In the genomic region with DNA sequence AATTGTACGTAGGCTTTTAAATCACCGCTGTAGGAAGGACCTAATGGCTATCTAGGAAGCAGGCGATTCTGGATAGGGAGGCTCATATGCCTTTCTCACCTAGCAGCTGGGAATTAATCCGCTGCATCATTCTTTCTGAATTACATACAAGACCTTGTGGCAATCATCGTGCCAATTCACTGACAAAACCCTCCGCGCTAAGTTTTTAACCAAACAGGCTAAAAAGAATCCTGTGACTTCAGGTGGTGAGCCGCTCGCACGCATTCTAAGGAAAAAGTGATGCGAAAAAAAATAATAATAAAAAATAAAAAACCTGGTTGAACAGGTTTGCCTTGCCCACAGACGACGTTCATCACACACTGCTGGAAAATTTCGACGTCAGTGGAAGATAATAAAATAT, we compare ENCODE assay signal across 8 mouse cellular contexts. TPM values are rescaled to one million over a fixed set of nuclear protein-coding genes. Genes with fewer than 3 reads are reported as not detected.
DNase-seq lines count a peak whose midpoint lies in the region; ATAC-seq lines count a peak whose summit lies in the region.

No protein-coding gene starts in this region.

- H3K4me3 ChIP-seq in embryonic facial prominence, embryonic 11.5 days (ENCODE audit: low read depth, low read length) = peak overlapping the region; percentile 81
- peak overlapping the region; percentile 91 for H3K4me3 ChIP-seq in intestine, embryonic 15.5 days (replicated peaks)
- H3K4me3 ChIP-seq in midbrain, embryonic 10.5 days = peak overlapping the region; percentile 86

- no peaks in the 10 kb centered on the region for H3K36me3 ChIP-seq in embryonic facial prominence, embryonic 11.5 days (replicated peaks; ENCODE audit: control insufficient read depth, insufficient read depth, low read depth, low read length)
- no peaks in the 10 kb centered on the region for H3K36me3 ChIP-seq in intestine, embryonic 15.5 days
- peaks cover 6% of the 10 kb centered on the region; the same call in 1 of the 2 replicates for H3K36me3 ChIP-seq in midbrain, embryonic 10.5 days

- H3K4me1 ChIP-seq in embryonic facial prominence, embryonic 11.5 days (ENCODE audit: control insufficient read depth, insufficient read depth, low read length) = no peaks in the 10 kb centered on the region
- H3K4me1 ChIP-seq in intestine, embryonic 15.5 days (replicated peaks) = no peaks in the 10 kb centered on the region
- peaks cover 37% of the 10 kb centered on the region for H3K4me1 ChIP-seq in midbrain, embryonic 10.5 days

- no peak overlapping the region for H3K27ac ChIP-seq in embryonic facial prominence, embryonic 11.5 days (replicated peaks; ENCODE audit: low read depth, low read length)
- no peak overlapping the region for H3K27ac ChIP-seq in intestine, embryonic 15.5 days
- H3K27ac ChIP-seq in midbrain, embryonic 10.5 days (replicated peaks) = no peak overlapping the region

- WGBS in embryonic facial prominence, embryonic 11.5 days = 2% methylated on average over 15 of the region's 15 CpGs
- WGBS in intestine, embryonic 15.5 days = 3% methylated on average over 15 of the region's 15 CpGs
- 2% methylated on average over 15 of the region's 15 CpGs for WGBS in midbrain, embryonic 10.5 days

- no peaks in the 10 kb centered on the region for H3K27me3 ChIP-seq in embryonic facial prominence, embryonic 11.5 days (ENCODE audit: control insufficient read depth, insufficient read depth, low read length)
- no peaks in the 10 kb centered on the region for H3K27me3 ChIP-seq in intestine, embryonic 15.5 days (replicated peaks)
- no peaks in the 10 kb centered on the region for H3K27me3 ChIP-seq in midbrain, embryonic 10.5 days (ENCODE audit: low read depth, poor library complexity, severe bottlenecking)

- no peaks in the 10 kb centered on the region for H3K9me3 ChIP-seq in embryonic facial prominence, embryonic 11.5 days (replicated peaks; ENCODE audit: control insufficient read depth, low read length)
- no peaks in the 10 kb centered on the region for H3K9me3 ChIP-seq in intestine, embryonic 15.5 days
- H3K9me3 ChIP-seq in midbrain, embryonic 10.5 days (replicated peaks) = no peaks in the 10 kb centered on the region

- peak; percentile 23 for DNase-seq in left cerebral cortex, adult 11 months (ENCODE audit: low spot score)
- no peak for DNase-seq in left cerebral cortex, adult 18-20 months (ENCODE audit: low spot score in 2 of 2)
- peak; percentile 6 for DNase-seq in R1 (ENCODE audit: low read depth, low spot score)
- peak; percentile 58 for DNase-seq in embryonic facial prominence, embryonic 11.5 days (ENCODE audit: low spot score)
- DNase-seq in midbrain, embryonic 10.5 days (ENCODE audit: low spot score) = peak; percentile 21
- no peak for DNase-seq in frontal cortex, postnatal 10 days (ENCODE audit: low spot score in 2 of 2)
- DNase-seq in ovary, postnatal 10 days (ENCODE audit: low spot score) = no peak

- H3K4me2 ChIP-seq in embryonic facial prominence, embryonic 11.5 days (ENCODE audit: low read depth, low read length) = peak overlapping the region; percentile 83
- peak overlapping the region; percentile 92 for H3K4me2 ChIP-seq in intestine, embryonic 15.5 days (replicated peaks)

- no peak overlapping the region for H3K9ac ChIP-seq in embryonic facial prominence, embryonic 11.5 days (replicated peaks; ENCODE audit: low read length)
- 0 out of 2 replicates have a peak overlapping the region, but pooled peaks have one; percentile 95 for H3K9ac ChIP-seq in intestine, embryonic 15.5 days

- ATAC-seq in embryonic facial prominence, embryonic 11.5 days (replicated peaks; ENCODE audit: insufficient number of reproducible peaks, low FRiP score, low TSS enrichment, low read depth) = no peak
- no peak for ATAC-seq in intestine, embryonic 15.5 days

RNA-seq across cellular contexts. Expression of a gene that starts 1.1 kb away (rescaled TPM):
- total RNA-seq in left cerebral cortex, adult 18-20 months (2021) = 100 to 1,000 TPM in 1 of 2 experiments, 10 to 100 TPM in 1; 97.0 to 107 TPM
- polyA plus RNA-seq in embryonic facial prominence, embryonic 11.5 days (2014; fragmentation: Nextera tagmentation; extraction: Ambion mirVana) = 4.1 and 4.4 TPM in 2 replicates
- 5.3 and 5.8 TPM in 2 replicates for polyA plus RNA-seq in intestine, embryonic 15.5 days (2015; fragmentation: Nextera tagmentation; extraction: Ambion mirVana)
- polyA plus RNA-seq in midbrain, embryonic 10.5 days (2016; fragmentation: Nextera tagmentation; extraction: Ambion mirVana) = 3.1 and 4.0 TPM in 2 replicates

Comparison
In these comparisons a context has a peak if more than half of its experiments do, and no peak if none do; other contexts are left out.
1. DNase-seq: peak in left cerebral cortex, adult 11 months (single experiment), R1 (single experiment), embryonic facial prominence, embryonic 11.5 days (single experiment) and midbrain, embryonic 10.5 days (single experiment); none in left cerebral cortex, adult 18-20 months (0 of 2), frontal cortex, postnatal 10 days (0 of 2) and ovary, postnatal 10 days (single experiment).
2. Peak in every context shown above with its lines, with median percentiles within 50 percentile points of each other: H3K4me3 ChIP-seq.